Mouse (Mus musculus): Measurements from ENCODE around the gene Olfr1507. TPM values are rescaled to one million over a fixed set of nuclear protein-coding genes. Genes with fewer than 3 reads are reported as not detected.

The Olfr1507 gene
- 1 to 10 TPM in 1 of 2 experiments, not detected in 1; 2.3 TPM for polyA plus RNA-seq (2017; shearing (Covaris generic))

GRCm38 (mm10) chr14:52495516-52495915 lies at the start of gene Olfr1507:
Gene Olfr1507 (minus strand): TSS chr14:52495749.

GRCm38 (mm10) chr14:52467395-52467794 lies 28.2 kb downstream of the Olfr1507 start, which contains the start of gene Olfr1508:
Gene Olfr1508 (minus strand): TSS chr14:52467495.

GRCm38 (mm10) chr14:52442690-52443089 lies 52.9 kb downstream of the Olfr1507 start, which contains the start of gene Olfr1509:
Gene Olfr1509 (plus strand): TSS chr14:52442990.

Other genes starting within 250 kb of the Olfr1507 start
- 10 to 100 TPM; 33.5 to 39.3 TPM for gene Chd8, start 238.0 kb downstream of the Olfr1507 start, polyA plus RNA-seq (2017; shearing (Covaris generic))
- 10 to 100 TPM; 83.7 to 89.2 TPM for gene Tox4, start 216.6 kb downstream of the Olfr1507 start, polyA plus RNA-seq (2017; shearing (Covaris generic))
- gene Rab2b, start 216.2 kb downstream of the Olfr1507 start, polyA plus RNA-seq (2017; shearing (Covaris generic)): 10 to 100 TPM; 14.1 to 25.9 TPM
- gene Mettl3, start 190.6 kb downstream of the Olfr1507 start, polyA plus RNA-seq (2017; shearing (Covaris generic)): 10 to 100 TPM; 64.7 to 72.9 TPM
- gene Sall2, start 167.0 kb downstream of the Olfr1507 start, polyA plus RNA-seq (2017; shearing (Covaris generic)): 1 to 10 TPM; 2.9 to 3.8 TPM
- under 1 TPM in 1 of 2 experiments, not detected in 1; 0.78 TPM for gene Olfr1513, start 139.3 kb downstream of the Olfr1507 start, polyA plus RNA-seq (2017; shearing (Covaris generic))
- gene Olfr1512, start 116.6 kb downstream of the Olfr1507 start, polyA plus RNA-seq (2017; shearing (Covaris generic)): not detected
- 1 to 10 TPM in 1 of 2 experiments, not detected in 1; 1.2 TPM for gene Olfr1511, start 98.4 kb downstream of the Olfr1507 start, polyA plus RNA-seq (2017; shearing (Covaris generic))
- gene Olfr1510, start 81.4 kb downstream of the Olfr1507 start, polyA plus RNA-seq (2017; shearing (Covaris generic)): under 1 TPM; 0.20 to 0.37 TPM
- gene Olfr1509, start 52.8 kb downstream of the Olfr1507 start, polyA plus RNA-seq (2017; shearing (Covaris generic)): under 1 TPM; 0.28 to 0.29 TPM
- not detected for gene Olfr1508, start 28.3 kb downstream of the Olfr1507 start, polyA plus RNA-seq (2017; shearing (Covaris generic))

Measured in inflammation-experienced regulatory T-cells (primary cell).